Mouse (Mus musculus): ENCODE measurements at regions not wholly inside any gene's neighbourhood (a gene's known extent, or its start where the extent isn't known, plus 50 kb on each side); places are given as distances from the start of the nearest gene placed in this dataset.

- no peak for DNase-seq (ENCODE audit: low spot score)
These were observed 175.7 kb downstream of the Hdgfl1 start for GRCm38 (mm10) chr13:26594313-26594712.

- DNase-seq (ENCODE audit: low spot score): no peak
These were observed 176.2 kb downstream of the Hdgfl1 start for GRCm38 (mm10) chr13:26593750-26594149.

GRCm38 (mm10) chr13:26575890-26576543 is 193.9 kb downstream of the Hdgfl1 start:
- no peak for DNase-seq (ENCODE audit: low spot score)

GRCm38 (mm10) chr13:26569422-26569821 is 200.5 kb downstream of the Hdgfl1 start:
- no peak for DNase-seq (ENCODE audit: low spot score)

- peak; percentile 21 for DNase-seq (ENCODE audit: low spot score)
These were observed 204.8 kb downstream of the Hdgfl1 start for GRCm38 (mm10) chr13:26564941-26565862.

GRCm38 (mm10) chr13:26558366-26558765 is 211.6 kb downstream of the Hdgfl1 start:
- no peak for DNase-seq (ENCODE audit: low spot score)

- no peak for DNase-seq (ENCODE audit: low spot score)
These were observed 215.7 kb downstream of the Hdgfl1 start for GRCm38 (mm10) chr13:26554266-26554665.

- no peak for DNase-seq (ENCODE audit: low spot score)
These were observed 217.8 kb downstream of the Hdgfl1 start for GRCm38 (mm10) chr13:26552122-26552521.

GRCm38 (mm10) chr13:26538928-26539327 is 231.0 kb downstream of the Hdgfl1 start:
- DNase-seq (ENCODE audit: low spot score): no peak

- DNase-seq (ENCODE audit: low spot score): no peak
These were observed 233.4 kb downstream of the Hdgfl1 start for GRCm38 (mm10) chr13:26536575-26536974.

GRCm38 (mm10) chr13:26532761-26533160 is 237.2 kb downstream of the Hdgfl1 start:
- no peak for DNase-seq (ENCODE audit: low spot score)

GRCm38 (mm10) chr13:26519054-26519453 is 250.9 kb downstream of the Hdgfl1 start:
- DNase-seq (ENCODE audit: low spot score): no peak

- DNase-seq (ENCODE audit: low spot score): no peak
These were observed 251.5 kb downstream of the Hdgfl1 start for GRCm38 (mm10) chr13:26518425-26518824.

GRCm38 (mm10) chr13:26517646-26518045 is 252.3 kb downstream of the Hdgfl1 start:
- DNase-seq (ENCODE audit: low spot score): no peak

- DNase-seq (ENCODE audit: low spot score): no peak
These were observed 259.5 kb downstream of the Hdgfl1 start for GRCm38 (mm10) chr13:26510448-26510847.

- no peak for DNase-seq (ENCODE audit: low spot score)
These were observed 260.1 kb downstream of the Hdgfl1 start for GRCm38 (mm10) chr13:26509841-26510240.

- DNase-seq (ENCODE audit: low spot score): no peak
These were observed 266.2 kb downstream of the Hdgfl1 start for GRCm38 (mm10) chr13:26503744-26504143.

GRCm38 (mm10) chr13:26497086-26497485 is 272.9 kb downstream of the Hdgfl1 start:
- DNase-seq (ENCODE audit: low spot score): no peak

GRCm38 (mm10) chr13:26495871-26496270 is 274.1 kb downstream of the Hdgfl1 start:
- no peak for DNase-seq (ENCODE audit: low spot score)

GRCm38 (mm10) chr13:26469343-26469742 is 300.6 kb downstream of the Hdgfl1 start:
- no peak for DNase-seq (ENCODE audit: low spot score)

- DNase-seq (ENCODE audit: low spot score): no peak
These were observed 302.4 kb downstream of the Hdgfl1 start for GRCm38 (mm10) chr13:26467526-26467925.

- no peak for DNase-seq (ENCODE audit: low spot score)
These were observed 305.4 kb downstream of the Hdgfl1 start for GRCm38 (mm10) chr13:26464523-26464922.

- no peak for DNase-seq (ENCODE audit: low spot score)
These were observed 305.9 kb downstream of the Hdgfl1 start for GRCm38 (mm10) chr13:26464096-26464495.

All from heart, adult 8-10 months (tissue).